Mouse (Mus musculus) activated CD4-positive, CD25-positive, alpha-beta regulatory T cell, adult 4 months (primary cell): ENCODE measurements around the gene Gtf2f2. TPM values are rescaled to one million over a fixed set of nuclear protein-coding genes. Genes with fewer than 3 reads are reported as not detected.
A peak's percentile ranks its signal among the peaks of the same experiment; 100 is the strongest.
"Not testable (repeated sequence)": the region's sequence is repeated elsewhere in the genome, so short reads cannot be mapped to it uniquely, and the experiment has no call there.

Experiments
- ATAC-seq: one replicate; pipeline ENCODE4 v1.8.0; 2017
- polyA plus RNA-seq, 2 experiments: library from polyadenylated mRNA; unstranded; fragments of 100-300 nt; shearing (Covaris generic); gene quantifications; one replicate each; pipeline ENCODE4 v1.2.1; 2017

Gtf2f2 gene
- polyA plus RNA-seq, 2 experiments from 2014 or later, result 50.7 to 51.6 TPM

DNA sequence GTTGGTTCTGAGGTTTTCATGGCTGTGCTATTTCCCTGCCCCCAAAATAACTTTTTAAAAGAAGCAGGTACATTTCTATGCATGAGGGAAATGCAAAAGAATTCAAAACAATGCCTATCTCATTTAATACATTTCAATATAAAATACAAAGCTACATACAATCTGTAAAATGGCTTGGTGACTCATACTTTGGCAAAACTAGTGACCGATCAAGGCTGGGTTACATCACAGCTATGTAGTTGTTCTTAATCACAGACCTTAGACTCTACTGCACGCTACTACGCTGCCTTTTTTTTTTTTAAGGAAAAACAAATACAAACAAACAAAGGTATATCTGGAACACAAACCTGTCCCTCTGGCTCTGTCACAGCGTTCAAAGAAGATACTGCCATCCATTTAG lies 18.3 kb downstream of the Gtf2f2 start:
- no peak for ATAC-seq

DNA sequence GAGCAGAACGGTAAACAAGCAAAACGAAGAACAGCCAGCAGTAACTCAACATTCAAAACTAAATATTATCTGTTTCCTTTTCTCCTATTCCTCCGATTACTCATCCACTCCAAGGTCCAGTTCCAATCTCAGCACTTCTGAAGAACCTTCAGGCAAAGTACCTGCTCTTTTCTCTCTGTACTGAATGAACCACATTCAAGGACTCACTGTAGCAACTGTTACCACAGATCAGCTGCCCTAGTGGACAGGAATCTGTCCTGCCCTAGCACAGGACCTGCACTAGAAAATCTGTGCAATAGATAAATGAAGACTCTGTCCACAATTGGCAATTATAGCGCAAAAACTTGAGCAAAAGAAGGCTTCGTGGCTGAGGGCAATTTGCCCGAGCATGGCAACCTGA lies 19.7 kb downstream of the Gtf2f2 start:
- ATAC-seq, result no peak

DNA sequence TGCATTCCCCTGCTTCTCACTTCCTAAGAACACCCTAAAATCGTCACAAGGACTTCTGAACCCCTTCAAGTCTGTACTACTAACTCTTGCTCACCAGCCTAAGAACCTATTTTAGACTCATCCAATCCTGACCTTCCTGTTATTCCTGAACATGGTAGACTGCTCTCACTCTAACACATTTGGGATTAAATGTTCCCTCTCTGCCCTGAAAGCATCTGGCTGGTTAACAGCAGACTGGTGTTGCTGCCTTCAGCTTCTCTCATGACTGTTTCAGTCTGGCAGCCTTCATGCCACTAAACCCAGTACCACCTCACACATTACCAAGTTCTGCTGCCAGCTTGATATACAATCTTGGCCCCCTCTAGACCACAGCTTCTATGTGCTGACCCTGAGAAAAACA lies 21.5 kb downstream of the Gtf2f2 start:
- ATAC-seq, result no peak

DNA sequence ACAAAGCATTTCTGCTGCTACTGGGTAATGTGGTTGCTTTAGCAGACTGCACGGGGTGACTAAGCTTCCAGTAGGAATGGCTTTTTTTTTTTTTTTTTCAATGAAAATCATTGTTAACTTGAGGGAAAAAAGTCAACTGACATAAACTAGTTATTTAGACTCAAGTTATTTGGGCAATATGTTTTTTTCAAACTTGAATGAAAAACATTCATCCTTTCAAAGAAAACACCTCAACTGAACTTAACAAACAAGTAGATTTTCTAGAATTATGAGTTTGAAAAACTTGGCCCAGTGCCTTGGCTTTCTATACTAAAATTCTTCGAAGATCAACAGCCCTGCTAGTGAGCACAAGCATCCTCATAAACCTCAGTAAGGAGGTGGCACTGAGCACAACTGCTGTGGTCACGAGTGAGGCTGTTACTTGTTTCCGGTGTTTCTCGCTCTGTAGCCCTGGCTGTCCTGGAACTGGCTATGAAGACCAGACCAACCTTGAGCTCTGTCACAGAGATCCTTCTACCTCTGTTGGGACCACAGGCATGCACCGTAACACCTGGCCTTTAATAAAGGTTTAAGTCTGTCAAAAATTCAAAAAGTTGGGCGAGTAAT lies 23.7 kb downstream of the Gtf2f2 start:
- ATAC-seq, result peak; percentile 72

DNA sequence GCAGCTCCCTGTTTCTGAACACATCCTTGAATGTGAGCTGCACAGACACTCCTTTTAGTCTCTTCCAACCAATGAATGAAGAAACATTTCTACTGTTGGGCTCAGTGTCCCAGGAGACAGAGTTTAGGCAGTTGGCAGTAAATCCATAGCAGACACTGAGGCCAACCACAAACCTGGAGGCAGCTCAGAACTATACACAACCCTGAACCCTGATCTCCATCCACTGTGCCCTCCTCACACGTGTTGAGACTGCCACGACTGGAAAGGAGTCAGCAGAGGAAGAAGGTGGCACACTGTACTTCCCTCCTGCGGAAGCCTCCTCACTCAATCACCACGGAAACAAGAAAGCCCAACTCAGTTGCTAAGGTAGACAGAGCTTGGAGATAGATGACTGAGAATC lies 25.6 kb downstream of the Gtf2f2 start:
- no peak for ATAC-seq

DNA sequence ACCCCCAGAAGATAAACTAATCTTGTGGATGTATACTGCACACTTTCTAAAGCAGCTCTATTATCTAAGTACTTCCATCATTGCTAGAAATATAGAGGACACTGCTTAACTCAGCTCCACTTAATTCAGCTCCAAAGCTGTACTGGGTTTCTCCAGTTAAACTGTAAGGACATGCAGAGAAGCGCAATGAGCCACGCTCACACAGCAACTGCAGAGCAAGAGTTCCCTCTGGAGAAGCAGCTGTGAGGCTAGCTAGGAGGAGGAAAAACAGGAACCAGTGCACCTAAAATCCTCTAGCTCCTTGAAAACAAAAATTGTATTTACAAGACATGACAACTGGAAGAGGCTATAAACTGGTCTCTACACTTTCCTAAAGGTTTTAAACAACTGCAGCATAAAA lies 26.8 kb downstream of the Gtf2f2 start:
- no peak for ATAC-seq

DNA sequence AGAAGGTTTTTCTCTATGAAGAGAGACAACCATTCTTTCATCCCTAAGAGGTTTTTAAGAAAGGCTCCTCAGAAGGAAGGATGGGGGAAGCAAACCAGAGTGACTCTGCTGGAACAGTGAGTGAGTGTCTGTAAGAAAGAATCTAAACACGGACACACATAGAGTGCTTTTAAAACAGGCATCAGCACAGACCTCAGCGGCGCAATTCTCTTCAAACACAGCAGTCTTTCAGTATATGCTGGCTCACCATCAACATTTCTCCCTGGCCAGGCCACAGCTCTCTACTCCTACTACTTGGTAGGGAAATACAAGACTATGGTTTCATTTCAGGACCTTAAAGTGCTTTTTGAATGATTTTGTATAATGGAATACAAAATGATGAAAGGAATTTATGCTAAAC lies 29.4 kb downstream of the Gtf2f2 start:
- no peak for ATAC-seq

DNA sequence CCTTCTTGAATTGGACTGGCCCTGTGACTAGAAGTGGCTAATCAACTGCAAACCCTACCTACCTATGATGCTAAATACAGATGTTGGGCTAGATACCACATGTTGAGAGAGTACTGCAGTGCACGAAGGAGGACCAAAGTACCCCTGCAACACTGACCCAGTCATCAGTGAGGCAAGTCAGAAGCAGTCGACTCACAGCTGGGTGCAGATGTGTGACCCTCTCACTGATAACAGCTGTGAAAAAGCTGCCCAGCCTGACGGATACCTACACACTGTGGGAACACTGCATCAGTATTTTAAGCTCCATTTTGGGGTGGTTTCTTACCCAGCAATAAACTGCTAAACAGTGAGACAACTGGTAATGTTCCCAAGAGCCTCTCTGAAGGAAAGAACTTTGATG lies 34.6 kb downstream of the Gtf2f2 start:
- ATAC-seq, result no peak

DNA sequence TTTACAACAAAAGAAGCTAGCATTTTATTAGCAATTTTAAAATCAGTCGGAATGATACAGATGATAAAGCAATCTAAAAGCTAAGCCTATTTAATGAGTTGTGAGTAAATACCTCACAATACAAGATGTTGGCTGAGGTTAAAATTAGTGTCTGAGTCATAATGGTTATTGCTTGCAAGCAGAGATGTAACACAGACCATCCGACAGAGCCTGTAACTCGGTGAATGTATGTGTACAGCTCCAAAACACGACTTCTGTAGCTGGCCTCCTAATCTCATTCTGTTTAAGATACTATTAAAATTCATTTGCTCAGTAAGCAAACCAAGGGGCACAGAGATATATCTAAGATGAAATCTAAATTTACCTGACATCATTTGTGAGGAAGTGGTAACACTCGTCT lies 43.4 kb downstream of the Gtf2f2 start:
- ATAC-seq, result no peak

DNA sequence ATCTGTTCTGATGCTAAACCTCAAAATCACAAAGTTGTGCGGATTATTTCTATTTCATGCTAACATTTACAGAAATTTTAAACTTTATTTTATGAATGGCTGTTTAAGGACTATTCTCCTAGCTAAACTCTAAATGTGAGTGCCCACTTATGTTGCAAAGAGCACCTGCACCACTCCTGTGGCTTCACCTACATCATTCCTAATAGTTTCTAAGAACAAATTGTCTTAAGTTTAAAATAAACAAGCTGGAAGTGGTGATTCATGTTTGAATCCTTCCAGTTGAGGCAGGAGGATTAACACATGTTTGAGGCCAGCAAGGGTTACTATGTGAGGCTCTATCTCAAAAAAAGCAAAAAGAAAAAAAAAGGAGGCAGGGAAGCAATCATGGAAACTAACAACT lies 46.2 kb downstream of the Gtf2f2 start:
- no peak for ATAC-seq

DNA sequence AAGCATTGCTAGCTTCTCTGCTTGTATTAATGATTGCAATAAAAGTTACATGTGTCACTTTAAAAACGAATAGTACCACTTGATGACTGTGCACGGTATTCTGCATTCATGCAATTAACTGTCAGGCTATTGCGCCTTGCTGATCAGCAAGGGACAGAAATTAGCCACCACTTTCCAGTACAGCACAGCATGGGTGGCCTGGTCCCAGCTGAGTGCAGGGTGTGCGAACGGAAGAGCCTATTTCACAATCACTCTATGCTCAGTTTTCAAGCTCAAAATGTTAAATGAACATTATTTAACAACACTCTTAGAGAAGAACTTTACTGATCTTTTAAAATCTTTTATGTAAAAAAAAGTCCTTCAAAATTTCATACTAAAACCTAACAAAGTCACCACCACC lies 46.7 kb downstream of the Gtf2f2 start:
- no peak for ATAC-seq

DNA sequence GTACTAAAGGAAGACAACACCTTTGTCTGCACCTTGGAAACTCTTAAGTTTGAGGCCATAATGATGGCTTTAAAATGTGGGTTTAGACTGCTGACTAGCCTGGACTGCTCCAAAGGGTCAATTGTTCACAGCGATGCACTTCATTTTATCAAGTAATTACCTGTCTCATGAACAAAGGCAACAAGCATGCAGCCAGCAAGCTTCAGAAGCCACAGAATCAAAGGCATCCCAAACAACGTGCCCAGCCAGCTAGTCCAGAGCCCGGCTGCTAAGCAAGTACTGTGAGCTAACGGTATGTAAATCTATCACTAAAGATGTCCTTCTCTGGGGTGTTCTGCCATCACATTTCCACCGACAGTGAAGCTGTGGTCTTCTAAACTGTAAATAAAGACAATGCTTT lies 47.5 kb downstream of the Gtf2f2 start:
- ATAC-seq, result no peak

DNA sequence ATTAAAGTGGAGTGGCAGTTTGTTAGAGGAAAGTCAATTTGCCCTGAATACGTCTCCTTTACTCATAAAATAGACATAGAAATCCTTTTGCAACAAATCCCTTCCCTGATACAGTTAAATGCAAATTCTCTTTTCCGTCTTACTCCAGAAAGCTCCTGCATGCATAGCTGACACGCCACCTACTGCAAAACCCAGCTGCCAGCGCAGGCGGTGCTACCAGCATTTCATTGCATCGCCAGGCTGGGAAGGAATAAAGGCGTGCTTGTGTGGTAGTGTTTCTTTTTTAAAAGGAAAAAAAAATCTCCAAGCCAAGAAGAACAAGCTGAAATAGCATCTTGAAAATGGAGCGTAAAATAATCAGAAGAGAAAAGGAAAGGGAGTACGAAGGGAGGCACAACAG lies 48.4 kb downstream of the Gtf2f2 start:
- ATAC-seq, result no peak

DNA sequence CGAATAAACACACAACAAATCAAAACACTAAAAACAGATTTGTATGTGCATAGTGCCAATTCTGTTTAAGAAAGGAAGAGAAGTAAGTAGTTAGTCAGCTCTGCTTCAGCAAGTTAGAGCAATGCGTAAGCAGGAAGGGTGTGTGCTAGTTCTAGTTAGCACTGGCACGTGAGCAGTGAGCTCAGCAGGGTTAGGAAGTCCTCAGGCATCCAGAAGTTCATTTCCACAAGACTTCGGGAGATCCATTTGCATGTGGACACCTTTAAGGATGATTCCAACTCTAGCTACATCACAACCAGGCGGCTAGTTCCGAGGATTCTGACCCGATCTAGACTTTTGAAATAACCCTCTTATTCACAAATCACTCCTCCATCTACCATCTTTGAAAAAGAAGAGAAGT lies 55.9 kb downstream of the Gtf2f2 start, which contains the start of gene Kctd4:
TSS of gene Kctd4 (plus strand) at position 244 of the 400 bp plus-strand sequence.
- ATAC-seq, result no peak

DNA sequence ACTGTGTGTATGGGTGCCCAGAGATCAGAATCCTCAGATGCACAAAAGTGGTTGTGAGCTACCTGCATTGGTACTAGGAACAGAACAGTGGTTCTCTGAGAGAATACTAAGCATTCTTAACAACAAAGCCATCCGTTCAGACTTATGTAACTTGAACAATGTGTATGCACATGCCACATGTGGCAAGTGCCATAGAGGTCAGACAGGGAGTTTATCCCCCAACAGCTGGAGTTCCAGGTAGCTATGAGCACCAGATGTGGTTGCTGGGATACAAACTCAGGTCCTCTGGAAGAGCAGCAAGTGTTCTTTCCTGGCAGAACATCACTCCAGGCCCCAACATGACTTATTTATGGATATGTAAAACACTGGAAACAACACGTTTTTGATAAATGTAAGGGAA lies 57.7 kb downstream of the Gtf2f2 start:
- ATAC-seq, result no peak

DNA sequence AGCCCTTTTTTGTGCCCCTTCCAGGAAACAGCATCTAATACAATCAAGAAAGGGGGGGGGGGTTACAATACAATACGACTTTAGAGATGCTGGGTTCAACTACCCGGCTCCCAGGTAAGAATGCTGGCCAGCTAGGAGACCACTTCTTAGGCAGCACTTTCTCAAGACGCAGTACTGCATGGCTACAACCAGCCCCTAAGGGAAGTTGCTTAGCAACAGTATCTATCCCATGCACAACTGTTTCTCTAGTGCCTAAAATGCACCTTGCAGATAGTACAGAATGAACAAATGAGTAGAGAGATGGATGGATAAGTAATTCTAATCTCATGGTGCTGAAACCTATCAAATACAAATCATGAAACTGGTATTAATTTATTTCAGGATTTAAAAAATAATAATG lies 63.0 kb downstream of the Gtf2f2 start:
- ATAC-seq, result no peak

DNA sequence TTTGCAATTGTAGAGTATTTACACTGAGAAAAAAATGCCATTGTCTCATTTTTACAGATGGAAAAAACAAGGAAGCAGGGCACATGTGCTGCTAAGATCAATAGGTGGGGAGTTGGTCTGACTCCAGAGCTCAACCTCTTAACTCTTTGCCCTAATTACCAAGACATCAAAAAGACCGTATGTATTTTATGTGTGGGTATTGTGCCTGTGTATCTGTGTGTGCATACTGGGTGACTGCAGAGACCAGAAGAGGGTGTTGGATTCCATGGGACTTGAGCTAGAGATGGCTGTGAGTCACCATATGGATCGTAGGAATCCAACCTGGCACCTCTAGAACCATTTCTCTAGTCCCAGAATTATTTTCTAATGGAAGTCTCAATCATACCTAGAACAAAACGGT lies 68.3 kb downstream of the Gtf2f2 start:
- no peak for ATAC-seq

DNA sequence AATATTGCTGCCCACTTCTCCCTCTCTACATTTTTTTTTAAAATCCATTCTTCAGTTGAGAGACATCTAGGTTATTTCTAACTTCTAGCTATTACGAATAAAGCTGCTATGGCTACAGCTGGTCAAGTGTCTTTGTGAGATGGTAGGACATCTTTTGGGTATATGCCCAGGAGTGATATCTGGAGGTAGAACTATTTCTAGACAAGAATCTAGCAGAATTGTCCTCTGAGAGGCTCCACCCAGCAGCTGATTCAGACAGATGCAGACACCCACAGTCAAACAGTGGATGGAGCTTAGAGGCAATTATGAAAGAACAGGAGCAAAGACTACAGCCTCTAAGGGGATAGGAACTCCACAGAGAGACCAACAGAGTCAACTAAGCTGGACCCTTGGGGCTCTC lies 69.2 kb downstream of the Gtf2f2 start:
- ATAC-seq, result no peak

DNA sequence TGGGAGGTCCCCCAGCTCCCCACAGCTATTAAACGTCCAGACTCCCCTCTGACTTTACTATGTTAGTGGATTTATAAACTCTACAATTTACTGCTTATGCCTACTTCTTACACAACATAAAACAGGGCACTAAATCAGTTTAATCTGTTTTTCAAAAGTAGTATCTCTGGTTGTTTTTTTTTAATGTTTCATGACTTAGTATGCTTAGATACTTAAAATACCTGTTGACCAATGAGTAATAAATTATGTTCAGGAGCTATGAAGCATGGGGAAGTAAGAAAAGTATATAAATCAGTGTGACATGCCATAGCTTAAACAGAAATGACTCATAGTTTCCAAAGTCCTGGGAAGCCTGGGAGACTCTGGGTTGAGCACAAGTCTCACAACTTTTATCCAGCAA lies 73.0 kb downstream of the Gtf2f2 start:
- ATAC-seq, result no peak

DNA sequence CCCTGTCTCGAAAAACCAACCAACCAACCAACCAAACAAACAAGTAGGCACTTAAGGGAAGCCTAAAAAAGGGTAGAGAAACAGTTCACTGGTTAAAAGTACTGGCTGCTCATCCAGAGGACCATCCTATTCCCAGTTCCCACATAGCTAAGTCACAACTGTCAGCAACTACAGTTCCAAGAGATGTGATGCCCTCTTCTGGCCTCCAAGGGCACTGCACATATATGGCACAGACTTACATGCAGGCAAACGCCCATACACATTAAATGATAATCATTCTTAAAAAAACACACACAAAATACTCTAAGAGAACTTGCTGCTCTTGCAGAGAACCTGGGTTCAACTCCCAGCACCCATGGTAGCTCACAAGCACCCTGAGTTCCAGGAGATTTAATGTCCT lies 76.3 kb downstream of the Gtf2f2 start:
- ATAC-seq, result no peak

DNA sequence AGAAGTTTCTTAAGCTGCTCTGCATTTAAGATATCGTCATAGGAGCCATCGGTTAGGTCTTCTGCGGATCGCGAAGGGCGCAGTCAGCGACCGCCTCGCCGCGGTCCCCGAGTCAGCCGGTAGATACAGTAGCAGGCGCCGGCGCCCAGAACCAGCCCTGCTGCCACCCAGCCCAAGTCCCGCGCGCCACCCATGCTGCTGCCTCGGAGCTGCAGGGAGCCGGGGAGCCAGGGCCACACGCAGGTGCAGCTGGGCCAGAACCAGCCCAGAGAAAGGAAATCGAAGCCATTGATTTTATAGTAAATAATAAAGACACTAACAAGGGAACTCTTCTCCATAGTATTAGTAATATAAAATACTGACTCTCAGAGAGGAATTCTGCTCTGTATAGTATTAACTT lies 79.4 kb downstream of the Gtf2f2 start:
- no peak for ATAC-seq

DNA sequence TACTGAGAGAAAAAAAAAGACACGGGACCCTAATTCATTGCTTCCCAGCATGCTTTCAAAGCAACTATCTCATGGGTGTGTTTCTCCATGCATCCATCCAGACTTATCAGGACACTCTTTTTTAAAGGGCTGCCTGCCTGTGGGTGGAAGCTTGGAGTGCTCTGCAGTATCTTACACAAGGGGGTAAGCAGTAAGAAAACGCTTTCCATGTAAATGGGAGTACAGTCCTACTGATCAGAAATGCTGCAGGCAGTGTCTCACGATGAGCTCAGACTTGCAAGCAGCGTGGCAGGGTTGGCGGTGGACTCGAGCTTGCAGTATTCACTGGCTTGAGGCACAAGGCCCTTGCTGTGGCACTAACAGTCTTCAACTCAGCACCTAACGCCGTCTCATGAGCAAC lies 81.0 kb downstream of the Gtf2f2 start:
- ATAC-seq, result not testable (repeated sequence)

DNA sequence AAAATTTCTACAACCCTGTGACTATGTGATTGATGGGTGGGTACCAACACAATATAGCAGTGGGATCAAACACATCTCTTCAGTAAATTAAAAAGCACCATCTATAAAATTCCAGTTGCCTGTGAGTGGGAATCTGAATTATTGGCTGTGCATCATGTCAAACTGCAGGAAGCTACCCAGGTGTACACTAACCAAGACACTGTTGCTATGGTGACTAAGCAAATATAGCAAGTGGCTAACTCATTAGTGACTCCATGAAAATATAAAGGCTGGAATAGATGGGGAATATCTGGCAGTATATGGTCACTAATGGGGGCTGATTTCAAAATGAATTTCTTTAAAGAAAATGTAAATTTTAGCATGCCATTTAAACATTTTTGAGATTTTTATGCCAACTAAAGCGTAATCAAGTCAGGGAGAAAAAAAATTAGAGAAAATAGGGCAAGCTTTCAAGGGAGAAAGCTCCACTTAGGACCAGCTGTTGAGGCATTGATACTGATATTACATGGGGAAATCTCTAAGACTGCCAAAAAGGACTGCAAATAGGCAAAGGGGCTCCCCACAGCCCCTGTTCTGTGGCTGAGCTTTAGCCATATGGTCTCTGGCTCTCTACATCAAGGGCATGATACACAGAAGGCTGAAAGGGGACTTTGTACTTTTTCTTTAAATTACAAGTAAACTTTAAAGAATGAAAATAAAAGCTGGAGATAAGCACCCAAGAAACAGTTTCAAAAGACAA lies 87.2 kb downstream of the Gtf2f2 start:
- no peak for ATAC-seq

DNA sequence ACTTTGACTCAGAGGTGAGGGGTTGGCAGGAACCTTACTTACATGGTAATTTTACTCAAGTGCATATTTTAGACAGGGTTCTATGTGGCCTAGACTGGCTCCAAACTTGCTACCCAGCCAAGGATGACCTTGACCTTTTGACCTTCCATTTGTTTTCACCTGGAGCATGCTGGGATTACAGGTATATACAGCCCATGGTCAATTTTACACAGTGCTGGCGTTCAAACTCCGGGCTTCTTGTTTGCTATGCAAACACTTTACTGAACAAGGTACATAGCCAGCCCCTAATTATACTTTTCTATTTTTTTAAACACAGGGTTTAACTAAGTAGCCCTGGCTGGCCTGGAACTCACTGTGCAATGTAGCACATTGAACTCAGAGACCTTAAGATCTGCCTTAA lies 98.0 kb downstream of the Gtf2f2 start:
- no peak for ATAC-seq

DNA sequence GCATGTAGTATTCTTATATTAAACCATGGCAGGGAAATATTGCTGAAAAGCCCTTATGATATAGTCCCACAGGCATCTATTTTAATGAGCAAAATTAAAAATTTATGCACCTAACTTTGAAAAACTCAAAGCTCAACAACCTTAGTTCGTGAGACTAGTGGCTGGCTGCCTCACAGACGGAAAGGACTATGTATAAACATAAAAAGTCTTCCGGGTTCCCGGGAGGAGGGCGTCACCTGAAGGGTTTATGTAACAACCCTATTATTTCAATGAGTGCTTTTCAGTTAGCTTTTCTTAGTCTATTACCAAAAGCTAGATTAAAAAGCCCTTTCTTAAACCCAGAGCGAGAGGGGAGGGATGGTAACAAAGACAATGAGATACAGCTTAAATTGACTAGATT lies 98.7 kb downstream of the Gtf2f2 start:
- ATAC-seq, result no peak
